Mouse (Mus musculus) c-Kit-negative CD71-positive TER-119-positive erythroid progenitor cells, embryonic 14.5 days (primary cell): ENCODE measurements around the gene Pla2g4b.

Source experiments
- DNase-seq: peaks from one replicate; pipeline ENCODE4 v3.0.0-alpha.2; 2013; ENCODE audit warnings: low read depth, low spot score

The Pla2g4b gene

DNA sequence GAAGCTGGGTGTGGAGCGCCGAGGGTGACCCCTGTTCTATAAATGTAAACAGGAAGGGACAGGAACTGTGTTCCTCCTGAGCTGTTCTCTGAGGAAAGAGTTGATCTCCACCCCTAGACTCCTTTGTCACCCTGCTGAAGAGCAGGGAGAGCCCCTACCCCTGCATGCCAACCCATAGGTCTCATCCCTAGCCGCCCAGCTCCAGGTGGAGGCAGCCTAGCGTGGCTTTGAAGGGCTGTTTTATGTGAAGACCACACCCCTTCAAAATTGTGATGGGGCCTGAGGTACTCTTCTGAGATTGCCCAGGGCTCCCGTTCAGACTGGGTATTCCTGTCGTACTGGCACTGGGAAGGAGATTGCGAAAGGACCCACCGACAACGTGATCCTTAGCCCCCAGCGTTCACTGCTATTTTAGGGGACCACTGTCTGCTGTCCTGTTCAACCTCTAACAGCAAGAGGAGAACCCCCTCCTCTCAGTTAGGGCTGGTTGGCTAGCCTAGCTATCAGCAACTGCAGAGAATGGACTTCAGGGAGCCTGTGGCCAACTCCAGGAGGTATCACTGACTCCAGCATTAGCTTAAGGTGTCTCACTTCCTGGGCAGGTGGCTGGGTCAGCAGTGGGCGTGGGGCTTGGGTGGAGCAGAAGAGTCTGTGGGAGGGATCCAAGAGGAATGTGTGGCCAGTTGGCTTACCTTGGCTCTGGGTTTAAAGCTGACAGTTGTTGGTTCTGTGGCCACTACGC is at the start of gene Pla2g4b:
Pla2g4b (plus strand) TSS at position 692 of the 742 bp plus-strand sequence.
- DNase-seq = no peak

DNA sequence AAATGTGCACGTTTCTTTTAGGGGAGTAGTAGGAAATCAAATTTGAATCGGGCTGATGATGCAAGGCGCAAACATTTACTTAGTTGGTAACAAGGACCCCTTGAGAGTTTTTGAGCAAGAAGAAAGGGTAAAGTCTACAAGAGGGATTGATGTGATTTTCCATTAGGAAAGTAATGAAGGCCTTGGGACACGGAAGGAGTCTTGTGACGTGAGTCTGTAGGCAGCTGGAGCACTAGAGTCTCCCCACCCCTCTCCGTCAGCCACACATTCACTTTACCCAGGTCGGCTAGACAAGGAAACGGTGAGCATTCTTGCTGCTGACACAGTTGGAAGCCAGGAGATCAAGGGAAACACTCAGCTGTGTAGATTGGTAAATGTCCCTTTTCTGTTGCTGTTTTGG is 47.3 kb upstream of the Pla2g4b start:
- no peak for DNase-seq

DNA sequence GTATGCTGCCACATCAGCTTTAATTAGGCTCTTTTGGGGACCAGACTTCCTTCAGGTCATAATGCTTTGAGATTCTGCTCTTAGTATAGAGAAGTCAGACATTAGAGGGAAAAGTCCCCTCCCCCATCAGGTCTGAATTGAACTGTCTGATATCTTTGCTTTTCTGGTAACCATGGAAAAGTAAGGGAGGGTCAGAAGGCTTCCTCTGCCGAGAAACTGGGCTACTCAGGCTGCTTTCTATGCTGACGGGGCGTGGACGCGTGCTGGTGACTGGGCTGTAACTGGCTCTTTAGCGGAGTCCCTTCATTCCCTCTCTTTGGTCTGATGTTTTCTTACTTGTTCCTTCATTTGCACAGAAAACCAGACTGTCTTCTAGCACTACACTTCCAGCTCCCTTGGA is 46.8 kb upstream of the Pla2g4b start:
- no peak for DNase-seq

DNA sequence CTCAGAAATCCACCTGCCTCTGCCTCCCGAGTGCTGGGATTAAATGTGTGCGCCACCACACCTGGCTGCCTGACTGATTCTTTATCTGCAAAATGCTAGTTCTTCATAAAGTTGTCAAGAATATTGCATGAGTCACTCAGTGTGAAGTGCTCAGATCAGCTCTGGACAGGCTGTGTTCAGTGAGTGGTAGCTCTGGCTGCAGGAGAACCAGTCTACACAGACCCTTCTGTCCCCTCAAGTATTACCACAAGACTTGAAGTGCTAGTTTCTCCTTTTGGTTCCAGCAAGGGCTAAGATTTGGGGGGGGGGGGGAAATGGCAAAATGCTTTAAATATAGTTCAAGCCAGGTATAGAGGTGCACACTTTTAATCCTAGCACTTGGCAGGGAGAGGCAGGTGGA is 45.8 kb upstream of the Pla2g4b start:
- DNase-seq = no peak

DNA sequence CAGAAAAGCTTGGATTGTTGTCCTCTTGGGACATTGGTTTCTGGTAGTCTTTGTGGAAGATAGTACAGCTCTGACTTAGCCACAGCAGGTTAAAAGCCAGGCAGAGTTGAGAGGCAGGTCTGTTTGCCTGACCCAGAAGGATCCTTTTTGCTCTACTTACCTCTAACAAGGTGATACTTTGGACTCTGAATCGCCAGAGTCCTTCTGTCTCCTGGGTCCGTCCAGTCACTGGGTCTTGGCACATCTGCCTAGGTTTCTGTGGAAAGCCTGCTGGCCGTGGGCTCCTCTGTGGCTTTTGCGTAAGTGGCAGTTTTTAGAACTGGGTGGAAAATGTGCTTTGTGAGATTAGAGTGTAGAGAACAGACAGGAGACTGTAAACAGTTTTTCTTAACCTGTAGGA is 44.3 kb upstream of the Pla2g4b start:
- DNase-seq = no peak

DNA sequence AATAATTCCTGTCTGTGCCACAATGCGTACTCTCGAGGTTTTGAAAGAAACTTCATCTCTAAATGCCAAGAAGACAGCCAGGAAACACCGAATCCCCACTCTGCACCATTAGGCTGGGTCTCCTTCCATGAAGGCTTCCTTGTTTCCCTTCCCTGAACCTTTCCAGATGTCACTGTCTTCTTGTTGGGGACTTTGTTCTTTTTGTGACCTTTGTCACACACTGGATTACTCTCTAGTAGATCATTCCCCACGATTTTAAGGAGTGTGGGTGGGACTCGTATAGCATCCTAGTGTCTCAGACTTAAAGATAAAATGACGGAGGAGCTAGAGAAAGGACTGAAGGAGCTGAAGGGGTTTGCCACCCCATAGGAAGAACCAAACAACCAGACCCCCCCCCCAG is 42.3 kb upstream of the Pla2g4b start:
- DNase-seq = no peak

DNA sequence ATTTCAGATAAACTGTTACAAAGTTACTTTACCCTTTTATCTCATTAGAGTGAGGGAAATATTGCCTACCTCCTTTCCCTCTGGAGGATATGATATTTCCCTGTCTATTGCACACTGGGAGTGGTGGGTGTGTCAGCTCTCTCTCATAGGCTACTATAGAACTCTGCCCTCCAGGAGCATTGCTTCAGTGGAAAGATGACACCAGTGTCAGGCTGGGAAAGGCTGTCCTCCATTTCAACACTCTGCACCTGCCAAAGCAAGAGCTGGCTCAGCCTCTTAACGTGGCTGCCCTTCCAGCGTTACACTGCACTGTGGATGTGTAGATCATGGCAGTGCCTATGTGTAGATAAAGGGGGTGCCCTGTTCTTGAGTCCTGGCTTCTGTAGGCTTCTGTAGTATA is 40.9 kb upstream of the Pla2g4b start:
- no peak for DNase-seq

DNA sequence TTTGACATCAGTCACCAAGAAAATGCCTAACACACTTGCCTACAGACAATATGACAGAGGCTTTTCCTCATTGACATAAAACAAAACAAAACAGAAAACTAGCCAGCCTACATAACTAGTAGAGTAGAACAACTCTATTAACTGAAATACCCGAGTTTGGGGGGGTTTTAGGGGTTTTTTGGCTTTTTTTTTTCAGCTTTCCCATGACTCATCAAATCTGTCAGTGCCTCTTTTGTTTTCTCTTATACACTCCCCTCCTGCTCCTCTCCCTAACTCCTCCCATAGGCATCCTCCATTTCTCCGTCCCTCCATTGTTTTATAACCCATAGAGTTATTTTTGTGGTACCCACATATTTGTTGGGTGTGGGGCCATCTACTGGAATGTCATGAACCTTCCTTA is 39.7 kb upstream of the Pla2g4b start:
- no peak for DNase-seq

DNA sequence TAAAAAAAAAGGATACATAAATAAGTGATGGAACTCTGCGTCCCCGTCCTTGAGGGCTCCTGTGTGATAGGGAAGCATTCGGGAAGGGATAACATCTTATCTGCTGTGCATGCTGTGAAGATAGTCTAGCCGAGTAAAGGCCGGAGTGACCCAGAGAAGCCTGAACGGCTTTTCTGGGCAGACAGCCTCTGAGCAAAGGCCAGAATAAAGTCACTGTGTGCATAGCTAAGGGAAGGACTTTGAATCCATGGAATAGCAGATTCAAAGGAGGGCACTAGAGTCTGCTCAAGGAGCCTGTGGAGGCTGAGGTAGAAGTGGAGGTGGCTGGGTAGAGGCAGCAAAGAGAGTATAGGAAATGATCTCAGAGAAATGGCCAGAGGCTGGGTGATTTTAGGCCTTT is 38.4 kb upstream of the Pla2g4b start:
- DNase-seq = no peak

DNA sequence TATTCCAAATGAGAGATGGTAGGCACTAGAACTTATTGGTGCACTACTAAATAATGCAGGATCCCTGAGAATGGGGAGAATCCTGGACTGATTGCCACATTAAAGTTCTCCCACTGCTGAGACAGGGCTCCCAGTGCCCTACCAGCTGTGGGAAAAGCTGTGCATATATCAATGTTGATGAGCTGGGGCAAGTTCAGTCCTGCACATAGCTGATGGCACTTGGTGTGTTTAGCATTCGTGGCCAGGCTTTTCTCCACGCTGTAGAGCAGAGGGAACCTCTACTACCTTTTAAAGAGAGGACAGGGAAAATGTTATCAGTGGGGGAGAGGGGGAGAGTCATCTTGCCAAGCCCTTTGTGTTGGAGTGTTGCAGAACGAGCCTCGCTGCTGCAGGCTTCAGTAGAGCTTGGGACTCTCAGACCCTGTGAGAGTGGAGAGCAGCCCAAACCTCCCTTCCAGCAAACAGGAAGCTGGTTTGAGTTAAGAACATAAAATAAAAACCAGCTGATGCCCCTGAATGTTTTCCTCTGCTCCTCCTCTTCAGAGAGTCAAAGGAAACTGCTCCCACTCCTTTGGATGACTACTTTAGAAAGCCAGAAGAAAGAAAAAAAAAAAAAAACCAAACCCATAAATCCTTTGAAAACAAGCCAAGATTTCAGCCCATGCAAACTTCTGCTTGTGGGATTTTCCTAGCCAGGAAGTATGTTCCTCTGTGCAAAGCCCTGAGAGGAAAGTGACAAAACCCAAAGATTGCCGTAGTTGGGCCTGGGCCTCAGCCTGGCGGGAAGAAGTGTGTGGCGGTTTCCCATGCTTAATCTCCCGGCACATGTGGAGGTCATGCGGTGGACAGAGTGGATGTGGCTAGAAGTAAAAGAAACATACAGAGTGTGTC is 37.6 kb upstream of the Pla2g4b start:
- no peak for DNase-seq

DNA sequence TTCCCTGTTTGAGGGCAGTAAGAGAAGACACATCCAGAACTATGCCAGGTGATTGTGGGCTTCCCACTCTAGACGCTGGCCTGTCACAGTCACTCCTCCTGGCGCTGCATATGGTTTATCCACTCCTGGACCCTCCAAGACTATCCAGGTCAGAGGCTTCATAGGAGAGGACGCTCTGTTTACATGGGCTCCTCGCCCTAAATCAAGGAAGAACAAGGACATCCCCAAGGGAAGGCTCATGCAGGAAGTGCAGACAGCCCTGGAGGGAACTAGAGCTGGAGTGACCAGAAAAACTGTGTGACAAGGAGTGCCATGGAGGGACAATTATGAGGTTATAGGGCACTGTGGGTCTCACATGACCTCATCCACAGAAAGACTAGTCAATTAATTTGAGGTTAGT is 35.9 kb upstream of the Pla2g4b start:
- DNase-seq = no peak

DNA sequence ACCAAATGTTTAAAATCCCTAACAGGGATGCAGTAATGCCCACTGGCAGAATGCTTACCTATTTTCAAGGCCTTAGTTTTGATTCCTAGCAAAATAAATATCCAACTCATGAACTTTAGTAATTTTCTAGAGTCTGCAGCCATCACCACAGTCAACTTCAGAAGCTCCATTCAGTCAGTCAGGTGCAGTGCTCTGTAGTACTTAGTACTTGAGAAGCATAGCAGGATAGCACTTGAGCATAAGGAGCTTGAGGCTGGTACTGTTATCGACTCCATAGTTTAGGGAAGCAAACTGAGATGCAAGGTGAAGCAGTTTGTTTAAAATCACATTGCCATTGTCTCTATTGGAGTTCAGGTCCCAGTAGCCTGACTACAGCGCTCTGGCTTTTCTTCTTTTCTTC is 33.5 kb upstream of the Pla2g4b start:
- no peak for DNase-seq

DNA sequence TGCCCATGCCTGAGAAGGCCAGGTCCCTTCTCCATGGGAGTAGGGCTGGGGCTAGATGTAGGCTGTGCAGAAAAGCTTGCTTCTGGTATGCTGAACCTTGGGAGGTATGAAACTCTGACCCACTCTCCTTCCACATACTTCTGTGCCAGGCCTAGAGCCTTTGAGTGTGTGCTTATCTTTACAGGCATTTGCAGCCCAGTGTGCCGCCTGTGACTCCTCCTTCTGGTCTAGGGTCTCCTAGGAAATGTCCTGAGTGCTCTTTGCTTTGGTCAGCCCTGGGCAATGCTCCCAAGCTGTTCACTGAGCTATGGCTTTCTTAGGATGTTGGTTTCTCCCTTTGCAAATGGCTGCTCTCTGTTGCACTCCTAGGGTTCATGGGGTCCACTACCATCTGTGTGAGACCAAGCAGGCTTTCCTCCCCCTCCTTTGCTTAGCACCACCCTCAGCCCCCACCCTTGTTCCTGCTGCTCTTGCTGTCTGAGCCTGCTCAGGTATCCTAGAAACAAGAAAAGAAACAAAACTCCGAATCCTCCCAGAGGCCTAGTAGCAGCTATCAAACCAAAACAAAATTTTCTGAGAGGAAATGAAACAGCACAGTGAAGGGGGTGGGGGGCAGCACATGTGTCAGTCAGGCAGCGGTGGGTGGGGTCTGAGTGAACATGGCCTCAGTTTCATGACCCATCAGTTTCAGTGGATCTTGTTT is 32.2 kb upstream of the Pla2g4b start:
- no peak for DNase-seq

DNA sequence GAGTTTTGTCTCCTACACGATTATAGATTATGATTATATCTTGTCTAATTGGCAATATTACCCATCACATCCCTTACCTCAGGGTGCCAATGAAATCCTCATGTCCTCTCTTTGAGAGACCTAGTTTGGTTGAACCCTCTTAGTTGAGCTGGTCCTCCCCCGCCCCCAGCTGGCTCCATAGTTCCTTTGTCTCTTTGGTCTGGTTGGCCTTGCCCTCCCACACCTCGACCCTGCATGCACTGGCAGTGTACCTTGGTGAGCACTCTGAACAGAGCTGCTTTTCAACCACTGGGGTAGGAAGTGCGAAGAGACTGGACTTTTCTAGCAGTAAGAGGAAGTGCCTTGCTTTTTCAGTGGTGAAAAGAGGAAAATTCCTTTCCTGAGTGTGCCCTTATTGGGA is 31.3 kb upstream of the Pla2g4b start:
- no peak for DNase-seq

DNA sequence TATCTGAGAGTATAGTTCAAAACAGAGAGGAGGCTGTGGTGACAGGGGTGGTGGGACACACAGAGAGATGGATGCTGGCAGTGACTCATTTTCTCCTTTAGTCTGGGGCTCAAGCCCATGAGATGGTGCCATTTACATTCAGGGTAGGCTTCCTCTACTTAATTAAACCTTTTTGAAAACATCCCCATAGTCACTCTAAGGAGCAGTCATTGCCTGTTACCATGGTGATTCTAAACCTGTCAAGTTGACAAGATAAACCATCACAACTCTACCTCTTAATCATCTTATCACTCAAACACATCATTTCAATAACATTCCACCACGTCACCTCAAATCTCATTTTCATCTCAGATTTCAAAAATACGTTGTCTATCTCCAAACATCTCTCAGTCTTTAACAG is 29.2 kb upstream of the Pla2g4b start:
- no peak for DNase-seq

DNA sequence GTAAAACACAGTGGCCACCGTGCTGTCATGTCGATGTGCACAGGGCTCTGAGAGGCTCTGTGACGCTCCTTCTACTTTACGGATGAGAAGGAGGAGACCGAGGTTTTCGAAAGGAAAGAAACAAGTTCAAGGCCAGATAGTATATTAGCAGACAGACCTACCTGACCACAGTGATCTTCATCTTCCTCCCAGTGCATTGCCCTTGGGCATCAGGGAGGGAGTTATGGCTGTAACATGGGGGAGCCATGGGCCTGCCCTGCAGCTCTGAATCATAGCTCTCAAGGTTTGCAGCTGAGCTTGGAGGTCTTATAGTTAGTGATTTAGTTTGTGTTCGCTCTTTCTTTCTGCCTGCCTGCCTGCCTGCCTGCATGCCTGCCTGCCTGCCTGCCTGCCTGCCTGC is 26.5 kb upstream of the Pla2g4b start:
- no peak for DNase-seq

DNA sequence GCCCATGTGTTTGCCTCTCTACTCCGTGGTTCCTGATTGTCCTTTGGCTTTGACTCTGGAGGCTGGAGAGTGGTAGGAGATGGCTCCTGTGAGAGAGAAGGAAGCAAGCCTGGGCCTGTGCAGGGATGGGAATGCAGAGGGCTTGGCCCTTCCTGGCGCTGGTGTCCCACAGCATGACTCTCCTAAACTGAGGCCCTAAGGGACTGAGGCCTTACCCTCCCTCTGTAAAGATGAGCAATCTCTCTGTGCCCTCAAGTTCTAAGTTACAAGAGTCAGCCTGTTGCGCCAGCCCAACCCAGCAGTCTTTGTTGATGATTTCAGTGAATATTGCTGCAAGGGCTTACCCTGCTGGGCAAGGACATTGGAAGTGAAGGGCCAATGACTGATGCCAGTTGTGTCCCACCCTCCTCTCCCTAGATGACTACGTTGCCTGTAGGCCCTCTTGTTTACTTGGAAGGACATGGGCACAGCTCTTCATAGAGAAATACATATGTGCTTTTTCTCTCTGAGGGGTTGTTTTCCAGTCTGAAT is 25.5 kb upstream of the Pla2g4b start:
- no peak for DNase-seq

DNA sequence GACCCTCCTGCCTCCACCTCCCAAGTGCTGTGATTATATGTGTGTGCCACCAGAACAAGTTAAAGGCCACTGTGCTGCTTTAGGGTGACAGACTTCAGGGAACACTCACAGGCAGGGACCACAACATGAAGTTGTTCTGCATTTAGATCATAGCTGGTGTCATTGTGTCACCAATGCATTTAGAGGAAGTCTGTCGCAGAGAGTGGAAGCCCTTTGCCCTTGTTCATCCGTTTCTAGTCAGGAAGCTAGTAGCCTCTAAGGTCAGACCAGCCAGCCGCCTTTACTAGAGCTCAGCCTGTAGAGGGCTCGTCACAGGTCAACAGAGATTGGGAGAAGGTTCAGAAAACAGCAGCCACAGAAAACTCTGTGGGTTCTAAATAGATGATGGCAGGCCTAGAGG is 24.5 kb upstream of the Pla2g4b start:
- DNase-seq = no peak

DNA sequence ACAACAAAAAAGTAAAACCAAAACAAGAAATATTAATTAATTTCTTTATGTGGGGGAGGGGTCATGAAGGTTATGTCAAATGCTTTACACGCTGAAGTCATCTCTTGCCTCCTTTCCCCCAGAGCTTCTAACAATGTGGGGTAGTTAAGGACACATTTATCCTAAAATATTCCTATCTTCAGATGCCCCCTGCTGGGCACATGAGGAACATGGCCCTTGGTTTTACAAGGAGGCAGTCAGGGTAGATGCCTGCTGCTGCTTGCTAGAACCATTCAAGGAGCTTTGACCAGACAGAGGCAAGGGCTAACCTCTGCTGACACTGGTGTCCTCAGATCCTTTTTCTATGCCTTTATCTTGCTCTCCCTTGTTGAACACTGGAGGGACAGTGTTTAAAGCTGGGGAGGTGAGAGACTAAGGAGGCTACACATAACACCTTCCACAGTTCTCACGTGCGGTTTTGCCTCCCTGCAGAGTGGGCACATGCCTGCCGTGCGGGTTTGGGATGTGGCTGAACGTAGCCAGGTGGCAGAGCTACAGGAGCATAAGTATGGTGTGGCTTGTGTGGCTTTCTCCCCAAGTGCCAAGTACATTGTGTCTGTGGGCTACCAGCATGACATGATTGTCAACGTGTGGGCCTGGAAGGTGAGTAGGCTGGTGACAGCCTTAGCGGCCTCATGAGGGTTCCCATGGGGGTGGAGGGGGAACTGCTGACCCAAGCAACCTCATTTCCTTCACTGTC is 21.6 kb upstream of the Pla2g4b start:
- DNase-seq = no peak

DNA sequence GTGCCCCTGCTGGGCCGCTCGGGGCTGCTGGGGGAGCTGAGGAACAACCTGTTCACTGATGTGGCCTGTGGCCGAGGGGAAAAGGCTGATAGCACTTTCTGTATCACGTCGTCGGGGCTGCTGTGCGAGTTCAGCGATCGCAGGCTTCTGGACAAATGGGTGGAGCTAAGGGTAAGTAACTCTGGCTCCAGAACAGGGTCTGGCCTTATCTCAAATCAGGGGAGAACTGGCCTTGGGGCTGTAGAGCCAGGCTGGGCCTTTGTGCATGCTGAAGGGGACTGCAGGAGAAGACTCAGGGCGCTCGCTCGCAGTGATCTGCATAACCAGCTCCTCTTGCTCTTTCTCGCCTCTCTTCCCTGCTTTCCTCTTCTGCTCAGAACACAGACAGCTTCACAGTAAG is 20.3 kb upstream of the Pla2g4b start:
- DNase-seq = no peak

DNA sequence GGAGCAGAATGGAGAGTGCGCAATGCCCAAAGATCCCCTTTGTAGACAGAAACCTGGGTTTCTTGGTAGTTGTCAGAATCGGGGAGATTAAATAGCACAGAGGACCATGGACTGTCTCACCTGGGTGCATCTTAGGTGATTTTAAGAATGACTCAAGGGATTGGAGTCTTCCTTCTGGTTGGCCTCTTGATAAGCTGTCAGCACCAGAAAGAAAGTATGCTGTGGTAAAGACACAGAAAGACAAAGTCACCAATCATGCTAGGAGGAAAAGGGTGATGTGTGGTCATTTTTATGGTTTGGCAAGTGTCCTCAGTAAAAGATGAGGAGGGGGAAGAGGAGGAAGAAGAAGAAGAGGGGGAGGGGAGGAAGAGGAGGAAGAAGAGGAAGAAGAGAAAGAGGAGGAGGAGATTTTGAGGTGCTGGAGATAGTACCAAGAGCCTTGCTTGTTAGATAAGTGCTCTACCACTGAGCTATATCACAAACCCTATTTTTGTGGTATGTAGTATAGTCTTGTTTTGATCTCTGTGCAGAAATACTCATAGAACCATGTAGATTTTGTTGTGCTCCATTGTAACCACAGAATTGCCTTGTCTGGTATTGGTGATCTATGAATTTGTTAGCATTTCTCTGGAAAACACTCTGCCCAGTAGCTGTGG is 19.3 kb upstream of the Pla2g4b start:
- DNase-seq = no peak
